Mouse (Mus musculus): Measurements from ENCODE around the gene Chac1. TPM values are rescaled to one million over a fixed set of nuclear protein-coding genes. Genes with fewer than 3 reads are reported as not detected.

Gene Chac1
- total and polyA plus RNA-seq, 2 experiments from 2014 or later: 0.11 to 0.52 TPM

DNA sequence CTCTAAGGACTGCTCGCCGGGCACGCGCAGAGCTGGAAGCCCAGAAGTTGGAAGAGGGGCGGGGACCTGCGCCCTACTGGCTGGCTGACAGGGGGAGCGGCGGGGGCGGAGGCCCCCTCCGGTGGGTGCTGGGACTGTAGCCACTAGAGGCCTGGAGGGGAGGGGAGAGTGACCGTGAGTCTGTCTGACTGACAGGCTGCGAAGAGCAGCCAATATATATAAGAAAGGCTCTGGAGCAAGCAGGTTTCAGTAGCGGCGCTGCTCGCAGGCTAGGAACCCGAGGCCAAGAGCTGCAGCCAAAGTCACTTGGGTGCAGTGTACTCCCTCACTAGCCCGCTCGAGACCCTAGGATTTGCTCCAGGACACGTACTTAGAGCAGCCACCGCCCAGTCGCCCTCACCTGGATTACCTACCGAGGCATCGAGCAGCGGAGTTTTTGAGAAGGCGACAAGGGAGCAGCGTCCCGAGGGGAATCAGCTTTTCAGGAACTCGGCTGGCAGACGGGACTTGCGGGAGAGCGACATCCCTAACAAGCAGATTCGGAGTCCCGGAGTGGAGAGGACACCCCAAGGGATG is 25.4 kb upstream of the Chac1 start, which contains the start of gene Dll4:
Gene Dll4 (plus strand): TSS at position 217 of the 576 bp plus-strand sequence.
- peaks cover 32% of the 10 kb centered on the region; the same call in 1 of the 2 replicates for H3K4me1 ChIP-seq (ENCODE audit: control insufficient read depth, insufficient read depth)
- peak within 1 kb of the TSS; percentile 72 for H3K27ac ChIP-seq (ENCODE audit: low read depth)
- H3K9ac ChIP-seq (replicated peaks; ENCODE audit: low read depth, low read length): peak within 1 kb of the TSS; percentile 70
- H3K27me3 ChIP-seq (ENCODE audit: control insufficient read depth, insufficient read depth, low read length): peaks cover 89% of the 10 kb centered on the region
- no peak for TF ChIP-seq EP300 (IDR thresholded peaks at IDR 0.05; ENCODE audit: low read depth)
- no peak for TF ChIP-seq CTCF (IDR thresholded peaks at IDR 0.05; ENCODE audit: low read depth)
- DNase-seq (ENCODE audit: low spot score) (peak; percentile 77), ATAC-seq (ENCODE audit: insufficient read depth, low read depth) (peak; percentile 74)
- WGBS: under 1% methylated on average over 33 of the region's 33 CpGs
- H3K36me3 ChIP-seq (replicated peaks; ENCODE audit: control insufficient read depth, insufficient read depth, low read length): no peaks in the 10 kb centered on the region
- H3K4me3 ChIP-seq (ENCODE audit: low read depth, low read length): peak within 1 kb of the TSS; percentile 73
- H3K9me3 ChIP-seq (replicated peaks; ENCODE audit: control insufficient read depth, low read length): no peaks in the 10 kb centered on the region
- peak within 1 kb of the TSS; percentile 76 for H3K4me2 ChIP-seq (ENCODE audit: low read depth, low read length)

DNA sequence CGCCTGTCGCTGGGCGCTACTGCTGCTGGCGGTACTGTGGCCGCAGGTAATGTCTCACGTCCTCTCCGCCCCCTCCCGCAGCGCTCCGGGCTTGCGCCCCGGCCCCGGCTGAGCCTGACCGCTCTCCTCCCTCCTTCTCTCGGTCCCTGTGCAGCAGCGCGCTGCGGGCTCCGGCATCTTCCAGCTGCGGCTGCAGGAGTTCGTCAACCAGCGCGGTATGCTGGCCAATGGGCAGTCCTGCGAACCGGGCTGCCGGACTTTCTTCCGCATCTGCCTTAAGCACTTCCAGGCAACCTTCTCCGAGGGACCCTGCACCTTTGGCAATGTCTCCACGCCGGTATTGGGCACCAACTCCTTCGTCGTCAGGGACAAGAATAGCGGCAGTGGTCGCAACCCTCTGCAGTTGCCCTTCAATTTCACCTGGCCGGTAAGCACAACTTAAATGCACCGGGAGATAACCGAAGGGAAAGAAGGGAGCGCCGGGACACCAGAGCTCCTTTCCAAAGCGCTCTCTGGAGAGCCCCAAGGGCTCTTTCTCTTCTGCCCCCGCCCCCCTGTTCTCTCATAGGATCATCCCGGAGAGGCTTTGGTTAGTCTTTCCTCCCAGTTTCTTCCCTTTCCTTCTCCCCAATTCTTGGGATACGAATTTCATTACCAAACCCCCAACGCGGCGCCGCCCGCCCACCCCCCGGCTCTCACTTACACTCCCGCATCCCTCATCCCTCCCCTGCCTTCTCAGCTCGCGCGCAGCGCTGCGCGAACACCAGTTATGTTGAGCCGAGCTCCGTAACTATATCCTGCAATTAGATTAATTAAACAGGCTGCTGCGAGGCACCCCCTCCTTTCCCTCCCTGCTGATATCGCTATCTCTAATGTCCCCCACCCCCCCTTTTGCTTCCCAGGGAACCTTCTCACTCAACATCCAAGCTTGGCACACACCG is 24.6 kb upstream of the Chac1 start:
- H3K4me2 ChIP-seq (ENCODE audit: low read depth, low read length): peak overlapping the region; percentile 76
- peak overlapping the region; percentile 73 for H3K4me3 ChIP-seq (ENCODE audit: low read depth, low read length)
- H3K27ac ChIP-seq (ENCODE audit: low read depth): peak overlapping the region; percentile 72
- H3K4me1 ChIP-seq (ENCODE audit: control insufficient read depth, insufficient read depth): peaks cover 28% of the 10 kb centered on the region; the same call in 1 of the 2 replicates
- no peak for DNase-seq (ENCODE audit: low spot score)
- ATAC-seq (ENCODE audit: insufficient read depth, low read depth): 0 out of 2 replicates have a peak, but pooled peaks have one; percentile 2
- H3K36me3 ChIP-seq (replicated peaks; ENCODE audit: control insufficient read depth, insufficient read depth, low read length): peaks cover 5% of the 10 kb centered on the region; the same call in 1 of the 2 replicates
- WGBS: 1% methylated on average over 60 of the region's 61 CpGs
- peak overlapping the region; percentile 70 for H3K9ac ChIP-seq (replicated peaks; ENCODE audit: low read depth, low read length)
- TF ChIP-seq EP300 (IDR thresholded peaks at IDR 0.05; ENCODE audit: low read depth) (no peak), CTCF (IDR thresholded peaks at IDR 0.05; ENCODE audit: low read depth) (no peak)
- no peaks in the 10 kb centered on the region for H3K9me3 ChIP-seq (replicated peaks; ENCODE audit: control insufficient read depth, low read length)
- peaks cover 91% of the 10 kb centered on the region for H3K27me3 ChIP-seq (ENCODE audit: control insufficient read depth, insufficient read depth, low read length)

DNA sequence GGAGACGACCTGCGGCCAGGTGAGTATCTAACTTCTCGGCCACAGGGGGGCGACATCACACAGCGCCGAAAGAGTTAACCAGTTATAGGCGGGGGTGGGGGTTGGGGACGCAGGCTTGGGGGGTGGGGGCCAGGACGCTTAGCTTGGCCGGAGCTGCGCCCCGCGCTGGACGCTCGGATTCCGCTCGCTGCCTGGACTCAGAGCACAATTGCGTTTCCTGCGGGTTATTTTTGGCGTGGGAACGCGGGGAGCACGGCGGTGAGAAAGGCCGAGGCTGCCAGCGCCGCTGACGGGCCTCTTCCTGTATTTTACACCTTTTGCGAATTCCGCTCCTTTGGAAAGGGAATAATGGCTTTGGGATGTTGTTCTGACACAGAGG is 23.9 kb upstream of the Chac1 start:
- H3K4me2 ChIP-seq (ENCODE audit: low read depth, low read length): peak overlapping the region; percentile 76
- DNase-seq (ENCODE audit: low spot score): no peak
- peak overlapping the region; percentile 73 for H3K4me3 ChIP-seq (ENCODE audit: low read depth, low read length)
- peaks cover 5% of the 10 kb centered on the region; the same call in 1 of the 2 replicates for H3K36me3 ChIP-seq (replicated peaks; ENCODE audit: control insufficient read depth, insufficient read depth, low read length)
- ATAC-seq (ENCODE audit: insufficient read depth, low read depth): peak; percentile 50
- H3K27me3 ChIP-seq (ENCODE audit: control insufficient read depth, insufficient read depth, low read length): peaks cover 85% of the 10 kb centered on the region
- H3K4me1 ChIP-seq (ENCODE audit: control insufficient read depth, insufficient read depth): peaks cover 21% of the 10 kb centered on the region; the same call in 1 of the 2 replicates
- peak overlapping the region; percentile 72 for H3K27ac ChIP-seq (ENCODE audit: low read depth)
- no peaks in the 10 kb centered on the region for H3K9me3 ChIP-seq (replicated peaks; ENCODE audit: control insufficient read depth, low read length)
- H3K9ac ChIP-seq (replicated peaks; ENCODE audit: low read depth, low read length): peak overlapping the region; percentile 70; the same call in 1 of the 2 replicates
- TF ChIP-seq EP300 (IDR thresholded peaks at IDR 0.05; ENCODE audit: low read depth) (peak; percentile 70), CTCF (IDR thresholded peaks at IDR 0.05; ENCODE audit: low read depth) (peak; percentile 32)
- WGBS: under 1% methylated on average over 30 of the region's 30 CpGs

DNA sequence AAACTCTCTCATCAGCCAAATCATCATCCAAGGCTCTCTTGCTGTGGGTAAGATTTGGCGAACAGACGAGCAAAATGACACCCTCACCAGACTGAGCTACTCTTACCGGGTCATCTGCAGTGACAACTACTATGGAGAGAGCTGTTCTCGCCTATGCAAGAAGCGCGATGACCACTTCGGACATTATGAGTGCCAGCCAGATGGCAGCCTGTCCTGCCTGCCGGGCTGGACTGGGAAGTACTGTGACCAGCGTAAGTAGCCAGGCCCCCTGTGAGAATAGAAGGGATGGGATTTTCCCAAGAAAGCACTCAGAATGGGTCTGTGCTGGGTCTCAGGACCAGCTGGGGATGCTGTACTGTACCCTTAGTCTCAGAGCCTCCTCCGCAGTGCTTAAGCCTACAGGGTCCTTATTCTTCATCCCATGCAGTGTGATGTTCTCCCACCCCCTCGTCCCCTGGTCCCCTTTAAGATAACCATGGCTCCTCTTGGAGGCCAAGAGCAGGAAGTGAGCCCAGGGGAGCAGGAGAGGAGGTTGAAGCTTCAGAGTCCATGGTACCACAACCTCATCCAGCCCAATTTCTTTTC is 23.0 kb upstream of the Chac1 start:
- no peak for TF ChIP-seq EP300 (IDR thresholded peaks at IDR 0.05; ENCODE audit: low read depth)
- no peak for TF ChIP-seq CTCF (IDR thresholded peaks at IDR 0.05; ENCODE audit: low read depth)
- DNase-seq (ENCODE audit: low spot score): no peak
- Histone ChIP-seq H3K27ac (ENCODE audit: low read depth) (peak overlapping the region; percentile 55), H3K4me2 (ENCODE audit: low read depth, low read length) (peak overlapping the region; percentile 76), H3K4me1 (ENCODE audit: control insufficient read depth, insufficient read depth) (peaks cover 14% of the 10 kb centered on the region; the same call in 1 of the 2 replicates), H3K36me3 (replicated peaks; ENCODE audit: control insufficient read depth, insufficient read depth, low read length) (peaks cover 9% of the 10 kb centered on the region), H3K9me3 (replicated peaks; ENCODE audit: control insufficient read depth, low read length) (no peaks in the 10 kb centered on the region), H3K27me3 (ENCODE audit: control insufficient read depth, insufficient read depth, low read length) (peaks cover 75% of the 10 kb centered on the region), H3K9ac (replicated peaks; ENCODE audit: low read depth, low read length) (no peak overlapping the region), H3K4me3 (ENCODE audit: low read depth, low read length) (peak overlapping the region; percentile 73)
- no peak for ATAC-seq (ENCODE audit: insufficient read depth, low read depth)
- 17% methylated on average over 11 of the region's 11 CpGs for WGBS

DNA sequence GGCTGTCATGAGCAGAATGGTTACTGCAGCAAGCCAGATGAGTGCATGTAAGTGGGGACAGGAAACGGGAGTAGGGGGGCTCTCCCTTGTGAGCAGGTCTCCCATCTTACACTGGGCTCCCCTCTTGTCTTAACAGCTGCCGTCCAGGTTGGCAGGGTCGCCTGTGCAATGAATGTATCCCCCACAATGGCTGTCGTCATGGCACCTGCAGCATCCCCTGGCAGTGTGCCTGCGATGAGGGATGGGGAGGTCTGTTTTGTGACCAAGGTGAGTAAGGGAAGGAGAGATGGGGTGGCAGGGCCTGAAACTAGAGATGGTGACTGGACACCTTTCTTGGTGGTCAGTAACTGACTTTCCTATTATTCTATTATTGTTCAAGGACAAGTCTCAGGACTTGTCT is 22.5 kb upstream of the Chac1 start:
- H3K27ac ChIP-seq (ENCODE audit: low read depth): 0 out of 2 replicates have a peak overlapping the region, but pooled peaks have one; percentile 55

More for the DNA sequence above, 22.5 kb upstream of the Chac1 start:
- Histone ChIP-seq H3K4me1 (ENCODE audit: control insufficient read depth, insufficient read depth) (peaks cover 14% of the 10 kb centered on the region; the same call in 1 of the 2 replicates), H3K4me2 (ENCODE audit: low read depth, low read length) (peak overlapping the region; percentile 76), H3K9ac (replicated peaks; ENCODE audit: low read depth, low read length) (no peak overlapping the region), H3K36me3 (replicated peaks; ENCODE audit: control insufficient read depth, insufficient read depth, low read length) (peaks cover 9% of the 10 kb centered on the region), H3K4me3 (ENCODE audit: low read depth, low read length) (peak overlapping the region; percentile 73), H3K9me3 (replicated peaks; ENCODE audit: control insufficient read depth, low read length) (no peaks in the 10 kb centered on the region), H3K27me3 (ENCODE audit: control insufficient read depth, insufficient read depth, low read length) (peaks cover 70% of the 10 kb centered on the region)
- ATAC-seq (ENCODE audit: insufficient read depth, low read depth): no peak
- TF ChIP-seq CTCF (IDR thresholded peaks at IDR 0.05; ENCODE audit: low read depth): no peak
- TF ChIP-seq EP300 (IDR thresholded peaks at IDR 0.05; ENCODE audit: low read depth): no peak
- no peak for DNase-seq (ENCODE audit: low spot score)
- 29% methylated on average over 5 of the region's 5 CpGs for WGBS
